Mouse (Mus musculus) stomach, postnatal 0 days (tissue): Measurements from ENCODE around the gene Urm1. TPM values are rescaled to one million over a fixed set of nuclear protein-coding genes. Genes with fewer than 3 reads are reported as not detected.
"Not testable (repeated sequence)": the region's sequence is repeated elsewhere in the genome, so short reads cannot be mapped to it uniquely, and the experiment has no call there.

Experiments
- ATAC-seq: fragments of 200-750 bp; cut with Nextera tagmentation; 2 replicates; pipeline ENCODE4 v1.8.0; 2017; ENCODE audit not compliant: low FRiP score, low TSS enrichment
- DNase-seq: peaks from one replicate; pipeline ENCODE4 v3.0.0-alpha.2; 2016; ENCODE audit warnings: low spot score
- H3K27ac ChIP-seq: fragments of 300-500 bp; sonication (generic); replicated peaks from 2 replicates; pipeline ENCODE4 v1.5.1; 2014; ENCODE audit warnings: mild to moderate bottlenecking, control low read depth
- H3K27me3 ChIP-seq: fragments of 300-500 bp; sonication (generic); 2 replicates; pipeline ENCODE4 v1.6.1; 2014; ENCODE audit warnings: low read length; ENCODE audit not compliant: control insufficient read depth, insufficient read depth
- H3K36me3 ChIP-seq: fragments of 300-500 bp; sonication (generic); 2 replicates; pipeline ENCODE4 v1.6.1; 2014; ENCODE audit warnings: low read length, mixed read lengths; ENCODE audit not compliant: control insufficient read depth, insufficient read depth
- H3K4me1 ChIP-seq: fragments of 300-500 bp; sonication (generic); replicated peaks from 2 replicates; pipeline ENCODE4 v1.6.1; 2014; ENCODE audit warnings: antibody characterized with exemption; ENCODE audit not compliant: control insufficient read depth, insufficient read depth
- H3K4me2 ChIP-seq: fragments of 300-500 bp; sonication (generic); replicated peaks from 2 replicates; pipeline ENCODE4 v1.6.1; 2014; ENCODE audit warnings: low read depth, mild to moderate bottlenecking, control low read depth, moderate library complexity
- H3K4me3 ChIP-seq: fragments of 300-500 bp; sonication (generic); 2 replicates; pipeline ENCODE4 v1.5.1; 2014; ENCODE audit warnings: low read depth, low read length, control low read depth
- H3K9ac ChIP-seq: fragments of 300-500 bp; sonication (generic); 2 replicates; pipeline ENCODE4 v1.6.1; 2014; ENCODE audit warnings: mild to moderate bottlenecking, low read length, control low read depth, mixed read lengths
- H3K9me3 ChIP-seq: fragments of 300-500 bp; sonication (generic); 2 replicates; pipeline ENCODE4 v1.6.1; 2016; ENCODE audit warnings: low read length; ENCODE audit not compliant: control insufficient read depth
- CTCF ChIP-seq: IDR thresholded peaks from 2 replicates; pipeline ENCODE4 v1.5.1; 2016; ENCODE audit warnings: antibody characterized with exemption, low read depth, mild to moderate bottlenecking, moderate library complexity
- EP300 ChIP-seq: optimal IDR thresholded peaks from 2 replicates; pipeline ENCODE3; 2016; ENCODE audit warnings: antibody characterized with exemption
- WGBS: fragments of 180-500 bp; shearing (Covaris S2); extraction: QIAGEN DNeasy Blood & Tissue Kit; methylation state at CpG from one replicate; pipeline ENCODE4 v1.1.7; 2014; 5-methylcytosine and 5-hydroxymethylcytosine counted together
- polyA plus RNA-seq: library from polyadenylated mRNA; unstranded; fragments of >200 nt; fragmentation: Nextera tagmentation; extraction: Ambion mirVana; gene quantifications from 2 replicates; pipeline ENCODE4 v1.2.1, GENCODE M21; 2015

The Urm1 gene
- polyA plus RNA-seq, 1 experiment from 2014 or later, result 16.2 TPM

GRCm38 (mm10) chr2:29878061-29878460, 58.2 kb downstream of the Urm1 start:
- H3K4me2 ChIP-seq, result no peak overlapping the region
- no peak overlapping the region for H3K27ac ChIP-seq
- H3K36me3 ChIP-seq, result peaks cover 2% of the 10 kb centered on the region; the same call in 1 of the 2 replicates
- ATAC-seq, result no peak
- no peaks in the 10 kb centered on the region for H3K27me3 ChIP-seq
- H3K9me3 ChIP-seq, result no peaks in the 10 kb centered on the region
- H3K4me3 ChIP-seq, result no peak overlapping the region
- no peak for TF ChIP-seq EP300
- TF ChIP-seq CTCF, result no peak
- WGBS, result 83% methylated on average over 4 of the region's 4 CpGs
- no peak for DNase-seq
- 0 out of 2 replicates have a peak overlapping the region, but pooled peaks have one; percentile 8 for H3K9ac ChIP-seq
- no peaks in the 10 kb centered on the region for H3K4me1 ChIP-seq

GRCm38 (mm10) chr2:29879191-29879590, 59.3 kb downstream of the Urm1 start:
- Histone ChIP-seq H3K4me1 (no peaks in the 10 kb centered on the region), H3K27ac (no peak overlapping the region), H3K4me2 (no peak overlapping the region), H3K4me3 (no peak overlapping the region), H3K9me3 (no peaks in the 10 kb centered on the region), H3K9ac (no peak overlapping the region), H3K36me3 (peaks cover 2% of the 10 kb centered on the region; the same call in 1 of the 2 replicates), H3K27me3 (no peaks in the 10 kb centered on the region)
- ATAC-seq (no peak), DNase-seq (no peak)
- WGBS, result 68% methylated on average over 8 of the region's 8 CpGs
- TF ChIP-seq EP300 (no peak), CTCF (no peak)

GRCm38 (mm10) chr2:29879964-29880830, 60.3 kb downstream of the Urm1 start:
- Histone ChIP-seq H3K36me3 (peaks cover 2% of the 10 kb centered on the region; the same call in 1 of the 2 replicates), H3K4me3 (no peak overlapping the region), H3K9me3 (no peaks in the 10 kb centered on the region), H3K4me1 (no peaks in the 10 kb centered on the region), H3K9ac (no peak overlapping the region), H3K27me3 (no peaks in the 10 kb centered on the region), H3K4me2 (no peak overlapping the region), H3K27ac (no peak overlapping the region)
- DNase-seq, result no peak
- ATAC-seq, result no peak
- WGBS, result 63% methylated on average over 17 of the region's 17 CpGs
- no peak for TF ChIP-seq EP300
- no peak for TF ChIP-seq CTCF

- WGBS, result 78% methylated on average over 9 of the region's 9 CpGs
- not testable (repeated sequence) for H3K9ac ChIP-seq, H3K4me2 ChIP-seq, H3K27ac ChIP-seq, H3K36me3 ChIP-seq, H3K27me3 ChIP-seq, H3K9me3 ChIP-seq, H3K4me1 ChIP-seq, H3K4me3 ChIP-seq, ATAC-seq, DNase-seq
These were observed 66.9 kb downstream of the Urm1 start for GRCm38 (mm10) chr2:29886659-29887292.

GRCm38 (mm10) chr2:29889066-29889944, 69.4 kb downstream of the Urm1 start, which contains the start of gene Odf2:
Odf2 (plus strand) TSS chr2:29889221.
- Histone ChIP-seq H3K9me3 (no peaks in the 10 kb centered on the region), H3K4me3 (peak within 1 kb of the TSS; percentile 99), H3K27me3 (no peaks in the 10 kb centered on the region), H3K36me3 (peaks cover 12% of the 10 kb centered on the region), H3K27ac (peak within 1 kb of the TSS; percentile 95), H3K9ac (peak within 1 kb of the TSS; percentile 91), H3K4me1 (peaks cover 3% of the 10 kb centered on the region), H3K4me2 (peak within 1 kb of the TSS; percentile 86)
- DNase-seq (peak; percentile 100), ATAC-seq (peak; percentile 94)
- no peak for TF ChIP-seq CTCF
- TF ChIP-seq EP300, result no peak
- WGBS, result under 1% methylated on average over 61 of the region's 70 CpGs
